Comparison of ENCODE assay signal across 9 mouse cellular contexts in genomic region chr19:45007425-45008191, GRCm38 (mm10). TPM values are rescaled to one million over a fixed set of nuclear protein-coding genes. Genes with fewer than 3 reads are reported as not detected.
DNase-seq lines count a peak whose midpoint lies in the region; ATAC-seq lines count a peak whose summit lies in the region.
"Had no signal": no experiment of that assay in that cellular context is flagged by ENCODE, and none has a peak within 500 bp of the region (broad histone marks: within the 10 kb centered on the region; RNA-seq: fewer than 3 reads in every experiment).

No protein-coding gene starts in this region.

- H3K4me1 ChIP-seq in heart, embryonic 13.5 days, result peaks cover 29% of the 10 kb centered on the region
- H3K4me1 ChIP-seq in embryonic facial prominence, embryonic 12.5 days, result peaks cover 23% of the 10 kb centered on the region
- H3K4me1 ChIP-seq in midbrain, embryonic 15.5 days, result peaks cover 37% of the 10 kb centered on the region

- no peak for ATAC-seq in heart, embryonic 13.5 days (ENCODE audit: extremely low read depth, insufficient number of reproducible peaks, low FRiP score, low TSS enrichment)
- no peak for ATAC-seq in embryonic facial prominence, embryonic 12.5 days (ENCODE audit: insufficient number of reproducible peaks, insufficient read depth, low FRiP score, low TSS enrichment)
- no peak for ATAC-seq in midbrain, embryonic 15.5 days (replicated peaks)
- no peak for ATAC-seq in megakaryocyte-erythroid progenitor cell, adult 5-6 weeks (replicated peaks; ENCODE audit: low FRiP score, low TSS enrichment, poor library complexity, severe bottlenecking)
- ATAC-seq: Patski had no signal

- H3K4me3 ChIP-seq in heart, embryonic 13.5 days, result peak overlapping the region; percentile 99
- H3K4me3 ChIP-seq in embryonic facial prominence, embryonic 12.5 days, result peak overlapping the region; percentile 86
- peak overlapping the region; percentile 96; the same call in 1 of the 2 replicates for H3K4me3 ChIP-seq in midbrain, embryonic 15.5 days

- H3K36me3 ChIP-seq in heart, embryonic 13.5 days, result peaks cover 67% of the 10 kb centered on the region
- H3K36me3 ChIP-seq in embryonic facial prominence, embryonic 12.5 days, result peaks cover 55% of the 10 kb centered on the region
- H3K36me3 ChIP-seq in midbrain, embryonic 15.5 days (replicated peaks), result peaks cover 12% of the 10 kb centered on the region

- peak overlapping the region; percentile 95 for H3K4me2 ChIP-seq in heart, embryonic 13.5 days
- peak overlapping the region; percentile 93 for H3K4me2 ChIP-seq in embryonic facial prominence, embryonic 12.5 days (replicated peaks)
- H3K4me2 ChIP-seq in midbrain, embryonic 15.5 days, result peak overlapping the region; percentile 96

- DNase-seq in heart, adult 9 months (ENCODE audit: low spot score in 2 of 2), result no peak
- peak; percentile 90 for DNase-seq in kidney, adult 9 months
- no peak for DNase-seq in right cerebral cortex, adult 18-20 months
- no peak for DNase-seq in left cerebral cortex, adult 9 months (ENCODE audit: low spot score in 2 of 2)

- peak overlapping the region; percentile 88; the same call in 1 of the 2 replicates for H3K27ac ChIP-seq in heart, embryonic 13.5 days (replicated peaks)
- no peak overlapping the region for H3K27ac ChIP-seq in embryonic facial prominence, embryonic 12.5 days
- H3K27ac ChIP-seq in midbrain, embryonic 15.5 days, result no peak overlapping the region

- H3K9me3 ChIP-seq in heart, embryonic 13.5 days, result no peaks in the 10 kb centered on the region
- no peaks in the 10 kb centered on the region for H3K9me3 ChIP-seq in embryonic facial prominence, embryonic 12.5 days
- no peaks in the 10 kb centered on the region for H3K9me3 ChIP-seq in midbrain, embryonic 15.5 days

- H3K27me3 ChIP-seq in heart, embryonic 13.5 days (replicated peaks), result no peaks in the 10 kb centered on the region
- no peaks in the 10 kb centered on the region for H3K27me3 ChIP-seq in embryonic facial prominence, embryonic 12.5 days
- no peaks in the 10 kb centered on the region for H3K27me3 ChIP-seq in midbrain, embryonic 15.5 days (replicated peaks)
- H3K27me3 ChIP-seq: Patski had no signal

- 79% methylated on average over 20 of the region's 20 CpGs for WGBS in heart, embryonic 13.5 days
- 93% methylated on average over 20 of the region's 20 CpGs for WGBS in embryonic facial prominence, embryonic 12.5 days
- WGBS in midbrain, embryonic 15.5 days, result 93% methylated on average over 20 of the region's 20 CpGs

- H3K9ac ChIP-seq in heart, embryonic 13.5 days, result peak overlapping the region; percentile 93
- peak overlapping the region; percentile 83; the same call in 1 of the 2 replicates for H3K9ac ChIP-seq in embryonic facial prominence, embryonic 12.5 days
- H3K9ac ChIP-seq in midbrain, embryonic 15.5 days, result no peak overlapping the region; the same call in 1 of the 2 replicates

RNA-seq across cellular contexts. Expression of gene Mrpl43, which starts 1.4 kb away (rescaled TPM):
- 55.9 and 62.2 TPM in 2 replicates for polyA plus RNA-seq in heart, embryonic 13.5 days (2015; fragmentation: Nextera tagmentation; extraction: Ambion mirVana)
- polyA plus RNA-seq in embryonic facial prominence, embryonic 12.5 days (2016; fragmentation: Nextera tagmentation; extraction: Ambion mirVana), result 74.5 and 75.8 TPM in 2 replicates
- polyA plus RNA-seq in midbrain, embryonic 15.5 days (2015; fragmentation: Nextera tagmentation; extraction: Ambion mirVana), result 86.9 and 88.0 TPM in 2 replicates
- 32.2 and 48.4 TPM in 2 replicates for total RNA-seq in megakaryocyte-erythroid progenitor cell, adult 5-6 weeks (2014; fragmentation: Nextera tagmentation)
- total RNA-seq in megakaryocyte-erythroid progenitor cell, adult 5-6 weeks (2017), result 26.3 and 29.0 TPM in 2 replicates

RNA-seq across cellular contexts. Expression of gene Twnk, which starts 2.1 kb away (rescaled TPM):
- polyA plus RNA-seq in heart, embryonic 13.5 days (2015; fragmentation: Nextera tagmentation; extraction: Ambion mirVana), result 16.3 and 16.7 TPM in 2 replicates
- polyA plus RNA-seq in embryonic facial prominence, embryonic 12.5 days (2016; fragmentation: Nextera tagmentation; extraction: Ambion mirVana), result 28.6 and 29.1 TPM in 2 replicates
- polyA plus RNA-seq in midbrain, embryonic 15.5 days (2015; fragmentation: Nextera tagmentation; extraction: Ambion mirVana), result 15.9 and 17.2 TPM in 2 replicates
- total RNA-seq in megakaryocyte-erythroid progenitor cell, adult 5-6 weeks (2014; fragmentation: Nextera tagmentation), result 32.5 and 37.0 TPM in 2 replicates
- 27.1 and 32.6 TPM in 2 replicates for total RNA-seq in megakaryocyte-erythroid progenitor cell, adult 5-6 weeks (2017)

RNA-seq across cellular contexts. Expression of gene Lzts2, which starts 6.6 kb away (rescaled TPM):
- polyA plus RNA-seq in heart, embryonic 13.5 days (2015; fragmentation: Nextera tagmentation; extraction: Ambion mirVana), result 39.3 and 39.9 TPM in 2 replicates
- polyA plus RNA-seq in embryonic facial prominence, embryonic 12.5 days (2016; fragmentation: Nextera tagmentation; extraction: Ambion mirVana), result 107 and 112 TPM in 2 replicates
- polyA plus RNA-seq in midbrain, embryonic 15.5 days (2015; fragmentation: Nextera tagmentation; extraction: Ambion mirVana), result 25.2 and 28.6 TPM in 2 replicates
- 9.0 and 10.2 TPM in 2 replicates for total RNA-seq in megakaryocyte-erythroid progenitor cell, adult 5-6 weeks (2014; fragmentation: Nextera tagmentation)
- 7.8 and 7.9 TPM in 2 replicates for total RNA-seq in megakaryocyte-erythroid progenitor cell, adult 5-6 weeks (2017)

RNA-seq across cellular contexts. Expression of gene Sema4g, which starts 18.7 kb away (rescaled TPM):
- polyA plus RNA-seq in heart, embryonic 13.5 days (2015; fragmentation: Nextera tagmentation; extraction: Ambion mirVana), result 0.60 and 0.96 TPM in 2 replicates
- polyA plus RNA-seq in embryonic facial prominence, embryonic 12.5 days (2016; fragmentation: Nextera tagmentation; extraction: Ambion mirVana), result 7.0 TPM in 2 replicates
- polyA plus RNA-seq in midbrain, embryonic 15.5 days (2015; fragmentation: Nextera tagmentation; extraction: Ambion mirVana), result 17.1 and 20.4 TPM in 2 replicates
- total RNA-seq in megakaryocyte-erythroid progenitor cell, adult 5-6 weeks (2014; fragmentation: Nextera tagmentation), result 1.4 TPM in 1 of 2 replicates, not detected in the other
- not detected in 2 replicates for total RNA-seq in megakaryocyte-erythroid progenitor cell, adult 5-6 weeks (2017)

RNA-seq across cellular contexts. Expression of gene Pdzd7, which starts 37.9 kb away (rescaled TPM):
- 0.15 TPM in 1 of 2 replicates, not detected in the other for polyA plus RNA-seq in heart, embryonic 13.5 days (2015; fragmentation: Nextera tagmentation; extraction: Ambion mirVana)
- 0.29 and 0.52 TPM in 2 replicates for polyA plus RNA-seq in embryonic facial prominence, embryonic 12.5 days (2016; fragmentation: Nextera tagmentation; extraction: Ambion mirVana)
- polyA plus RNA-seq in midbrain, embryonic 15.5 days (2015; fragmentation: Nextera tagmentation; extraction: Ambion mirVana), result 3.2 and 4.1 TPM in 2 replicates
- total RNA-seq in megakaryocyte-erythroid progenitor cell, adult 5-6 weeks (2014; fragmentation: Nextera tagmentation), result not detected in 2 replicates
- total RNA-seq in megakaryocyte-erythroid progenitor cell, adult 5-6 weeks (2017), result not detected in 2 replicates
